Mouse (Mus musculus): ENCODE measurements around the gene Prpf38a. TPM values are rescaled to one million over a fixed set of nuclear protein-coding genes. Genes with fewer than 3 reads are reported as not detected.

Gene Prpf38a
- polyA plus RNA-seq (2015; fragmentation: Nextera tagmentation; extraction: Ambion mirVana) = 100 and 101 TPM in 2 replicates

- peaks cover 28% of the 10 kb centered on the region for H3K4me1 ChIP-seq
- under 1% methylated on average over 64 of the region's 64 CpGs for WGBS
- peaks cover 15% of the 10 kb centered on the region for H3K36me3 ChIP-seq
- no peaks in the 10 kb centered on the region for H3K9me3 ChIP-seq
- H3K27me3 ChIP-seq = no peaks in the 10 kb centered on the region
- ATAC-seq (ENCODE audit: low FRiP score, low read depth) = peak; percentile 99
- H3K27ac ChIP-seq = peak within 1 kb of the TSS; percentile 74
- peak within 1 kb of the TSS; percentile 80 for H3K4me3 ChIP-seq
- H3K4me2 ChIP-seq (replicated peaks) = peak within 1 kb of the TSS; percentile 80
- peak within 1 kb of the TSS; percentile 80 for H3K9ac ChIP-seq
Measured at GRCm38 (mm10) chr4:108578840-108579742, at the start of gene Prpf38a, which contains the start of gene Orc1. TSS of gene Prpf38a (minus strand) at chr4:108579336. TSS of gene Orc1 (plus strand) at chr4:108579423.

- WGBS = 87% methylated on average over 5 of the region's 5 CpGs
- Histone ChIP-seq H3K27ac (no peak overlapping the region), H3K9ac (no peak overlapping the region), H3K27me3 (no peaks in the 10 kb centered on the region), H3K9me3 (no peaks in the 10 kb centered on the region), H3K4me2 (replicated peaks) (no peak overlapping the region), H3K4me3 (no peak overlapping the region), H3K4me1 (no peaks in the 10 kb centered on the region), H3K36me3 (peaks cover 86% of the 10 kb centered on the region)
- no peak for ATAC-seq (ENCODE audit: low FRiP score, low read depth)
Measured at GRCm38 (mm10) chr4:108627066-108627465, 47.9 kb upstream of the Prpf38a start.

GRCm38 (mm10) chr4:108621504-108621903 is 42.4 kb upstream of the Prpf38a start:
- Histone ChIP-seq H3K4me2 (replicated peaks) (no peak overlapping the region), H3K4me1 (peaks cover 15% of the 10 kb centered on the region), H3K36me3 (peaks cover 32% of the 10 kb centered on the region), H3K9ac (no peak overlapping the region), H3K27ac (no peak overlapping the region), H3K4me3 (no peak overlapping the region), H3K27me3 (no peaks in the 10 kb centered on the region), H3K9me3 (no peaks in the 10 kb centered on the region)
- 94% methylated on average over 6 of the region's 6 CpGs for WGBS
- ATAC-seq (ENCODE audit: low FRiP score, low read depth) = no peak

GRCm38 (mm10) chr4:108620536-108620935 is 41.4 kb upstream of the Prpf38a start:
- H3K27me3 ChIP-seq = no peaks in the 10 kb centered on the region
- H3K4me1 ChIP-seq = peaks cover 15% of the 10 kb centered on the region
- peak overlapping the region; percentile 78 for H3K4me3 ChIP-seq
- H3K4me2 ChIP-seq (replicated peaks) = peak overlapping the region; percentile 86
- peaks cover 22% of the 10 kb centered on the region for H3K36me3 ChIP-seq
- peak overlapping the region; percentile 95 for H3K9ac ChIP-seq
- peak overlapping the region; percentile 92 for H3K27ac ChIP-seq
- 24% methylated on average over 8 of the region's 8 CpGs for WGBS
- no peaks in the 10 kb centered on the region for H3K9me3 ChIP-seq
- ATAC-seq (ENCODE audit: low FRiP score, low read depth) = no peak

- peak within 1 kb of the TSS; percentile 78 for H3K4me3 ChIP-seq
- peaks cover 18% of the 10 kb centered on the region for H3K36me3 ChIP-seq
- H3K9ac ChIP-seq = peak within 1 kb of the TSS; percentile 95
- no peaks in the 10 kb centered on the region for H3K9me3 ChIP-seq
- peak within 1 kb of the TSS; percentile 92 for H3K27ac ChIP-seq
- peak within 1 kb of the TSS; percentile 86 for H3K4me2 ChIP-seq (replicated peaks)
- H3K4me1 ChIP-seq = peaks cover 15% of the 10 kb centered on the region
- ATAC-seq (ENCODE audit: low FRiP score, low read depth) = peak; percentile 95
- WGBS = under 1% methylated on average over 86 of the region's 86 CpGs
- no peaks in the 10 kb centered on the region for H3K27me3 ChIP-seq
Measured at GRCm38 (mm10) chr4:108619587-108620341, 40.6 kb upstream of the Prpf38a start, which contains the start of gene Cc2d1b. TSS of gene Cc2d1b (plus strand) at chr4:108619940.

- 2% methylated on average over 10 of the region's 10 CpGs for WGBS
Measured at GRCm38 (mm10) chr4:108619165-108619564, 40.0 kb upstream of the Prpf38a start.

GRCm38 (mm10) chr4:108618586-108618985 is 39.5 kb upstream of the Prpf38a start:
- peak overlapping the region; percentile 78 for H3K4me3 ChIP-seq
- no peaks in the 10 kb centered on the region for H3K27me3 ChIP-seq
- H3K9me3 ChIP-seq = no peaks in the 10 kb centered on the region
- H3K27ac ChIP-seq = peak overlapping the region; percentile 87
- 68% methylated on average over 4 of the region's 4 CpGs for WGBS
- H3K9ac ChIP-seq = peak overlapping the region; percentile 95
- ATAC-seq (ENCODE audit: low FRiP score, low read depth) = no peak
- H3K4me1 ChIP-seq = peaks cover 15% of the 10 kb centered on the region
- H3K4me2 ChIP-seq (replicated peaks) = peak overlapping the region; percentile 86
- H3K36me3 ChIP-seq = peaks cover 6% of the 10 kb centered on the region

More at GRCm38 (mm10) chr4:108619165-108619564, 40.0 kb upstream of the Prpf38a start:
- no peaks in the 10 kb centered on the region for H3K27me3 ChIP-seq
- peak overlapping the region; percentile 78 for H3K4me3 ChIP-seq
- H3K4me1 ChIP-seq = peaks cover 15% of the 10 kb centered on the region
- peak overlapping the region; percentile 95 for H3K9ac ChIP-seq
- H3K36me3 ChIP-seq = peaks cover 12% of the 10 kb centered on the region
- ATAC-seq (ENCODE audit: low FRiP score, low read depth) = peak; percentile 41
- H3K27ac ChIP-seq = peak overlapping the region; percentile 87
- H3K9me3 ChIP-seq = no peaks in the 10 kb centered on the region
- H3K4me2 ChIP-seq (replicated peaks) = peak overlapping the region; percentile 86

- Histone ChIP-seq H3K4me3 (no peak overlapping the region), H3K9me3 (no peaks in the 10 kb centered on the region), H3K4me2 (replicated peaks) (no peak overlapping the region), H3K4me1 (no peaks in the 10 kb centered on the region), H3K27me3 (no peaks in the 10 kb centered on the region), H3K36me3 (peaks cover 30% of the 10 kb centered on the region), H3K9ac (no peak overlapping the region), H3K27ac (no peak overlapping the region)
- 85% methylated on average over 5 of the region's 5 CpGs for WGBS
- ATAC-seq (ENCODE audit: low FRiP score, low read depth) = no peak
Measured at GRCm38 (mm10) chr4:108610935-108611334, 31.8 kb upstream of the Prpf38a start.

- H3K4me1 ChIP-seq = no peaks in the 10 kb centered on the region
- 90% methylated on average over 3 of the region's 3 CpGs for WGBS
- no peak overlapping the region for H3K27ac ChIP-seq
- H3K9ac ChIP-seq = no peak overlapping the region
- no peak for ATAC-seq (ENCODE audit: low FRiP score, low read depth)
- H3K9me3 ChIP-seq = no peaks in the 10 kb centered on the region
- H3K4me3 ChIP-seq = no peak overlapping the region
- no peak overlapping the region for H3K4me2 ChIP-seq (replicated peaks)
- H3K36me3 ChIP-seq = peaks cover 48% of the 10 kb centered on the region
- no peaks in the 10 kb centered on the region for H3K27me3 ChIP-seq
Measured at GRCm38 (mm10) chr4:108608651-108609050, 29.5 kb upstream of the Prpf38a start.

GRCm38 (mm10) chr4:108601870-108602269 is 22.7 kb upstream of the Prpf38a start:
- Histone ChIP-seq H3K9ac (no peak overlapping the region), H3K4me3 (no peak overlapping the region), H3K4me2 (replicated peaks) (no peak overlapping the region), H3K9me3 (0 out of 2 replicates have a peak, but pooled peaks cover 3% of the 10 kb centered on the region), H3K36me3 (peaks cover 72% of the 10 kb centered on the region), H3K27ac (no peak overlapping the region), H3K27me3 (no peaks in the 10 kb centered on the region), H3K4me1 (no peaks in the 10 kb centered on the region)
- ATAC-seq (ENCODE audit: low FRiP score, low read depth) = no peak
- WGBS = 95% methylated on average over 7 of the region's 7 CpGs

- no peak overlapping the region for H3K4me2 ChIP-seq (replicated peaks)
- peaks cover 43% of the 10 kb centered on the region for H3K36me3 ChIP-seq
- H3K27me3 ChIP-seq = no peaks in the 10 kb centered on the region
- no peak overlapping the region for H3K4me3 ChIP-seq
- no peak for ATAC-seq (ENCODE audit: low FRiP score, low read depth)
- H3K4me1 ChIP-seq = no peaks in the 10 kb centered on the region
- H3K27ac ChIP-seq = no peak overlapping the region
- 0 out of 2 replicates have a peak, but pooled peaks cover 3% of the 10 kb centered on the region for H3K9me3 ChIP-seq
- H3K9ac ChIP-seq = no peak overlapping the region
- WGBS = 83% methylated on average over 4 of the region's 4 CpGs
Measured at GRCm38 (mm10) chr4:108598306-108598705, 19.2 kb upstream of the Prpf38a start.

GRCm38 (mm10) chr4:108595785-108596184 is 16.6 kb upstream of the Prpf38a start:
- Histone ChIP-seq H3K4me3 (no peak overlapping the region), H3K27ac (no peak overlapping the region), H3K4me2 (replicated peaks) (no peak overlapping the region), H3K4me1 (no peaks in the 10 kb centered on the region), H3K9ac (no peak overlapping the region), H3K36me3 (peaks cover 29% of the 10 kb centered on the region), H3K9me3 (no peaks in the 10 kb centered on the region), H3K27me3 (no peaks in the 10 kb centered on the region)
- WGBS = 81% methylated on average over 1 of the region's 1 CpGs
- no peak for ATAC-seq (ENCODE audit: low FRiP score, low read depth)
